Mouse (Mus musculus) testis, adult 2 months (tissue): Measurements from ENCODE around the gene Echdc1.
A peak's percentile ranks its signal among the peaks of the same experiment; 100 is the strongest.

Source experiments
- CTCF ChIP-seq: fragments of 200-500 bp; IDR thresholded peaks from 2 replicates; pipeline ENCODE4 v1.5.1; 2012; ENCODE audit warnings: low read depth, mild to moderate bottlenecking, inconsistent platforms, low read length, moderate library complexity; ENCODE audit not compliant: control insufficient read depth, insufficient read depth, insufficient replicate concordance
- POLR2A ChIP-seq: fragments of 200-500 bp; IDR thresholded peaks from 2 replicates; pipeline ENCODE4 v1.6.1; 2012; ENCODE audit warnings: low read depth, mild to moderate bottlenecking, inconsistent platforms, low read length, moderate library complexity; ENCODE audit not compliant: control insufficient read depth

DNA sequence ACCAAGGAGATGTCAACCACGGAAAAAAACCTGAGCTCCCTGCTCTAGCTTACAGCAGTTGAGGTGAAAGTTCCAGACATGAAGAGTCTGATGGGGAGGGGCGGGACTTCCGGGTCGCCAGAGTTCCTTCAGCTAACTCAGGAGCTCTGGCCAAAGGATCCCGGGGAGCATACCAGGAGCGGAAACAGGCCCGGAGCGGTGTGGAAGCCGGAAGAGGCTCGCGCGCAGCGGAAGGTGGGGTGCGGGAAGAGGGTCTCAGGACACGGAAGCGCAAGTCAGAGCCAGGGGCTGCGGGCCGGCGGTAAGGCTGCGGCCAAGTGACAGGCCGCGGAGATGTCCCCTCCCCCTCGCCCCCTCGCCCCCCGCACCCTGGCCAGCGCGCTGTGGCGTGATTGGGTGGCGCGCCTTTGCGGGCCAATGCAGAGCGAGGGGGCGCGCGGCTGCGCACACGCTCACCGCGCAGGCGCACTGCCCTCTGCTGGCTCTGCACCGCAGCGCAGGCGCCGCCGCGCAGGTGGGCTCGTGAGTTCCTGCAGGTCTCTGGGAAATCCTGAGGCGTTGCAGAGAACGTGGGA lies at the start of gene Echdc1:
- TF ChIP-seq CTCF (peak; percentile 78), POLR2A (no peak; the same call in 1 of the 2 replicates)
